Mouse (Mus musculus) R1 (cell line): ENCODE measurements at regions not wholly inside any gene's neighbourhood (a gene's known extent, or its start where the extent isn't known, plus 50 kb on each side); places are given as distances from the start of the nearest gene placed in this dataset.

Experiments used
- DNase-seq: peaks from one replicate; pipeline ENCODE4 v3.0.0-alpha.2; 2018; ENCODE audit warnings: low read depth, low spot score

- DNase-seq = no peak
Observed at GRCm38 (mm10) chr17:61520087-61520486, 1361.0 kb downstream of the Efna5 start.

- DNase-seq = no peak
Observed at GRCm38 (mm10) chr17:61515059-61515458, 1366.1 kb downstream of the Efna5 start.

GRCm38 (mm10) chr17:61513433-61513832 lies 1367.7 kb downstream of the Efna5 start:
- no peak for DNase-seq

GRCm38 (mm10) chr17:61495261-61495660 lies 1385.9 kb downstream of the Efna5 start:
- DNase-seq = no peak

- no peak for DNase-seq
Observed at GRCm38 (mm10) chr17:61477457-61477856, 1403.7 kb downstream of the Efna5 start.

- no peak for DNase-seq
Observed at GRCm38 (mm10) chr17:61474405-61474804, 1406.7 kb downstream of the Efna5 start.

- no peak for DNase-seq
Observed at GRCm38 (mm10) chr17:61452943-61453342, 1428.2 kb downstream of the Efna5 start.

- DNase-seq = peak; percentile 24
Observed at GRCm38 (mm10) chr17:61426846-61427245, 1454.3 kb downstream of the Efna5 start.
